Mouse (Mus musculus): ENCODE measurements around the gene Ofcc1. TPM values are rescaled to one million over a fixed set of nuclear protein-coding genes. Genes with fewer than 3 reads are reported as not detected.

The Ofcc1 gene
- polyA plus RNA-seq, 1 experiment from 2014 or later: not detected

GRCm38 (mm10) chr13:40136096-40136495 lies 225.2 kb downstream of the Ofcc1 start:
- no peak for ATAC-seq (ENCODE audit: insufficient read depth)
- no peaks in the 10 kb centered on the region for H3K27me3 ChIP-seq (ENCODE audit: insufficient read depth, low read length)

GRCm38 (mm10) chr13:40135670-40136069 lies 225.6 kb downstream of the Ofcc1 start:
- H3K36me3 ChIP-seq (ENCODE audit: insufficient read depth): no peaks in the 10 kb centered on the region
- no peak for TF ChIP-seq CTCF (IDR thresholded peaks at IDR 0.05; ENCODE audit: low read depth)
- H3K27ac ChIP-seq (ENCODE audit: low read depth): no peak overlapping the region
- no peak overlapping the region for H3K4me3 ChIP-seq (ENCODE audit: low read depth, low read length)
- ATAC-seq (ENCODE audit: insufficient read depth) (no peak), DNase-seq (no peak)
- H3K9me3 ChIP-seq (ENCODE audit: low read depth, low read length): no peaks in the 10 kb centered on the region
- no peak overlapping the region for H3K9ac ChIP-seq
- H3K4me2 ChIP-seq: 0 out of 2 replicates have a peak overlapping the region, but pooled peaks have one; percentile 5
- no peaks in the 10 kb centered on the region for H3K4me1 ChIP-seq (ENCODE audit: insufficient read depth)
- WGBS: 32% methylated on average over 12 of the region's 12 CpGs
- no peaks in the 10 kb centered on the region for H3K27me3 ChIP-seq (ENCODE audit: insufficient read depth, low read length)

More at GRCm38 (mm10) chr13:40136096-40136495, 225.2 kb downstream of the Ofcc1 start:
- Histone ChIP-seq H3K4me2 (no peak overlapping the region), H3K9me3 (ENCODE audit: low read depth, low read length) (no peaks in the 10 kb centered on the region), H3K36me3 (ENCODE audit: insufficient read depth) (no peaks in the 10 kb centered on the region), H3K27ac (ENCODE audit: low read depth) (no peak overlapping the region), H3K4me1 (ENCODE audit: insufficient read depth) (no peaks in the 10 kb centered on the region), H3K4me3 (ENCODE audit: low read depth, low read length) (no peak overlapping the region), H3K9ac (no peak overlapping the region)
- no peak for DNase-seq
- WGBS: 33% methylated on average over 3 of the region's 3 CpGs
- TF ChIP-seq CTCF (IDR thresholded peaks at IDR 0.05; ENCODE audit: low read depth): no peak

GRCm38 (mm10) chr13:40123868-40124267 lies 237.4 kb downstream of the Ofcc1 start:
- no peaks in the 10 kb centered on the region for H3K36me3 ChIP-seq (ENCODE audit: insufficient read depth)
- no peaks in the 10 kb centered on the region for H3K27me3 ChIP-seq (ENCODE audit: insufficient read depth, low read length)
- H3K4me2 ChIP-seq: no peak overlapping the region
- no peak for DNase-seq
- no peaks in the 10 kb centered on the region for H3K4me1 ChIP-seq (ENCODE audit: insufficient read depth)
- no peak for TF ChIP-seq CTCF (IDR thresholded peaks at IDR 0.05; ENCODE audit: low read depth)
- no peak overlapping the region for H3K27ac ChIP-seq (ENCODE audit: low read depth)
- 70% methylated on average over 2 of the region's 2 CpGs for WGBS
- no peak overlapping the region for H3K4me3 ChIP-seq (ENCODE audit: low read depth, low read length)
- no peaks in the 10 kb centered on the region for H3K9me3 ChIP-seq (ENCODE audit: low read depth, low read length)
- no peak overlapping the region for H3K9ac ChIP-seq
- ATAC-seq (ENCODE audit: insufficient read depth): no peak

- WGBS: 47% methylated on average over 2 of the region's 2 CpGs
- Histone ChIP-seq H3K4me2 (no peak overlapping the region), H3K4me3 (ENCODE audit: low read depth, low read length) (no peak overlapping the region), H3K4me1 (ENCODE audit: insufficient read depth) (no peaks in the 10 kb centered on the region), H3K27ac (ENCODE audit: low read depth) (no peak overlapping the region), H3K27me3 (ENCODE audit: insufficient read depth, low read length) (no peaks in the 10 kb centered on the region), H3K9ac (no peak overlapping the region), H3K36me3 (ENCODE audit: insufficient read depth) (no peaks in the 10 kb centered on the region), H3K9me3 (ENCODE audit: low read depth, low read length) (no peaks in the 10 kb centered on the region)
- DNase-seq (peak; percentile 56), ATAC-seq (ENCODE audit: insufficient read depth) (no peak)
- TF ChIP-seq CTCF (IDR thresholded peaks at IDR 0.05; ENCODE audit: low read depth): no peak
Measured at GRCm38 (mm10) chr13:40112336-40112735, 248.9 kb downstream of the Ofcc1 start.

- H3K36me3 ChIP-seq (ENCODE audit: insufficient read depth): no peaks in the 10 kb centered on the region
- no peak overlapping the region for H3K9ac ChIP-seq
- DNase-seq (no peak), ATAC-seq (ENCODE audit: insufficient read depth) (no peak)
- no peak overlapping the region for H3K4me3 ChIP-seq (ENCODE audit: low read depth, low read length)
- H3K27ac ChIP-seq (ENCODE audit: low read depth): no peak overlapping the region
- no peak overlapping the region for H3K4me2 ChIP-seq
- no peaks in the 10 kb centered on the region for H3K27me3 ChIP-seq (ENCODE audit: insufficient read depth, low read length)
- 81% methylated on average over 4 of the region's 4 CpGs for WGBS
- no peaks in the 10 kb centered on the region for H3K9me3 ChIP-seq (ENCODE audit: low read depth, low read length)
- H3K4me1 ChIP-seq (ENCODE audit: insufficient read depth): no peaks in the 10 kb centered on the region
- TF ChIP-seq CTCF (IDR thresholded peaks at IDR 0.05; ENCODE audit: low read depth): no peak
Measured at GRCm38 (mm10) chr13:40076236-40076635, 285.0 kb downstream of the Ofcc1 start.

GRCm38 (mm10) chr13:40074850-40075416 lies 286.3 kb downstream of the Ofcc1 start:
- H3K4me1 ChIP-seq (ENCODE audit: insufficient read depth): no peaks in the 10 kb centered on the region
- DNase-seq: no peak
- H3K27ac ChIP-seq (ENCODE audit: low read depth): no peak overlapping the region
- no peak overlapping the region for H3K4me2 ChIP-seq
- H3K27me3 ChIP-seq (ENCODE audit: insufficient read depth, low read length): no peaks in the 10 kb centered on the region
- ATAC-seq (ENCODE audit: insufficient read depth): no peak
- no peak overlapping the region for H3K4me3 ChIP-seq (ENCODE audit: low read depth, low read length)
- 45% methylated on average over 3 of the region's 3 CpGs for WGBS
- TF ChIP-seq CTCF (IDR thresholded peaks at IDR 0.05; ENCODE audit: low read depth): no peak
- no peak overlapping the region for H3K9ac ChIP-seq
- no peaks in the 10 kb centered on the region for H3K9me3 ChIP-seq (ENCODE audit: low read depth, low read length)
- no peaks in the 10 kb centered on the region for H3K36me3 ChIP-seq (ENCODE audit: insufficient read depth)

GRCm38 (mm10) chr13:40070004-40070403 lies 291.2 kb downstream of the Ofcc1 start:
- ATAC-seq (ENCODE audit: insufficient read depth) (no peak), DNase-seq (peak; percentile 13)
- no peak overlapping the region for H3K9ac ChIP-seq
- TF ChIP-seq CTCF (IDR thresholded peaks at IDR 0.05; ENCODE audit: low read depth): no peak
- 66% methylated on average over 1 of the region's 1 CpGs for WGBS
- H3K36me3 ChIP-seq (ENCODE audit: insufficient read depth): no peaks in the 10 kb centered on the region
- H3K4me2 ChIP-seq: no peak overlapping the region
- no peak overlapping the region for H3K27ac ChIP-seq (ENCODE audit: low read depth)
- no peaks in the 10 kb centered on the region for H3K4me1 ChIP-seq (ENCODE audit: insufficient read depth)
- H3K9me3 ChIP-seq (ENCODE audit: low read depth, low read length): no peaks in the 10 kb centered on the region
- H3K27me3 ChIP-seq (ENCODE audit: insufficient read depth, low read length): no peaks in the 10 kb centered on the region
- H3K4me3 ChIP-seq (ENCODE audit: low read depth, low read length): no peak overlapping the region
